Mouse (Mus musculus) liver, embryonic 14.5 days (tissue): ENCODE results near the gene Antxrl.

Source experiments
- CTCF ChIP-seq: IDR thresholded peaks from 2 replicates; pipeline ENCODE4 v1.5.1; 2016; ENCODE audit warnings: antibody characterized with exemption, low read depth, control low read depth
- EP300 ChIP-seq: IDR thresholded peaks from 2 replicates; pipeline ENCODE4 v1.6.1; 2016; ENCODE audit warnings: antibody characterized with exemption, low read depth

GRCm38 (mm10) chr14:34041241-34041640 lies 11.3 kb upstream of the Antxrl start:
- TF ChIP-seq CTCF (no peak), EP300 (no peak)
